Mouse (Mus musculus): ENCODE results near the gene Atf1.

The Atf1 gene

GRCm38 (mm10) chr15:100227663-100228534, at the start of gene Atf1:
Atf1 (plus strand) TSS chr15:100227819.
- peak; percentile 91 for DNase-seq (ENCODE audit: low read depth, low spot score)

GRCm38 (mm10) chr15:100178487-100178886, 49.1 kb upstream of the Atf1 start:
- no peak for DNase-seq (ENCODE audit: low read depth, low spot score)

DNA sequence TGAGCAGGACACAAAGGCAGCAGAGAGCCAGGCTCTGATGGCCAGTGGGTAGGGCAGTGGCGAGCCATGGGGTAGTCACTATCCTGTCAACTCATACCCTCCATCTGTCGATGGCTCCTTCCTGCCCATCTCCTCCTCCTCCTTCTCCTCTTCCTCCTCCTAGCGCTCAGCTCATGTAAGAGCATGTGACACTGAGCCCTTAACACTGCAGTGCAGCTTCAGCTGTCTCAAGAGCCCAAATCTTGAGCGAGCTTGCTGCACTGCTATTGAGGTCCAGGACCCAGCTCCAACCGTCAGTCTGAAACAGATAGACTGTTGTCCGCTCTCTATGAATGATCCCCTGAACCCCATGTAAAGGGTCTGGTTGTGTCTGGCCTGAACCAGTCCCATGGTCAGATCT, 47.9 kb upstream of the Atf1 start:
- no peak for DNase-seq (ENCODE audit: low read depth, low spot score)

GRCm38 (mm10) chr15:100180221-100180620, 47.4 kb upstream of the Atf1 start:
- no peak for DNase-seq (ENCODE audit: low read depth, low spot score)

GRCm38 (mm10) chr15:100181841-100182240, 45.8 kb upstream of the Atf1 start:
- no peak for DNase-seq (ENCODE audit: low read depth, low spot score)

DNA sequence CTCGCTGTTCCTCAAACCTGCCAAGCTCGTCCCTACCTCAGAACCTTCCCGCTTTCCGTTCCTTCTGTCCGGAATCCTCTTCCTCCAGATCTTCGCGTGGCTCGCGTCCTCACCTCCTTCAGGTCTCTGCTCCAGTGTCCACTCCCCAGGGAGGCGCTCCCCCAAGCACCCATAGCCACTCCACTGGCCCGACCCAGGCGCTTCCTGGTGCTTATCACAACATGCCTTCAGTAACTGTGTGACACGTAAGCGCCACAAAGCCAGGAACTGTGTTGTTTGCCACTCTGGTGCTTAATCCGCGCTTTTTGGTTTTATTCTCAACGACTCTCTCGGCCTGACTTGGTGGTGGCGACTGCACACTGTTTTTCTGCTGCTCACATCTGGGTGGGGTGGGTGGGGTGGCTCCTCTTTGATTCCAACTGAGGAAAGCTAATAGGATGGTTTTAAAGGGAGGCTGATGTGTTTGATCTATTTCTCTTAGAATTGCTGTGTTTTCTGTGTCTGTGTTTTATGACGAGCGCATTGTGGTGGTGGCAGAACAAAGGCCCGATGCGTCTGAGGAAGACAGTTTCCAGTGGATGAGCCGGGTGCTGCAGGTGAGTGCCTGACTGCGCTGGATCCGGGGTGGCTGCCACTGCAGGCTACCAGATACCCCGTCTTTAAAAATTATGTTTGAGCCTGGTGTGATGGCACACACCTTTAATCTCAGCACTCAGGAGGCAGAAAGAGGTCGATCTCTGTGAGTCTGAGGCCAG, 44.9 kb upstream of the Atf1 start:
- no peak for DNase-seq (ENCODE audit: low read depth, low spot score)

GRCm38 (mm10) chr15:100183510-100183909, 44.1 kb upstream of the Atf1 start:
- no peak for DNase-seq (ENCODE audit: low read depth, low spot score)

GRCm38 (mm10) chr15:100184821-100185496, 42.7 kb upstream of the Atf1 start:
- DNase-seq (ENCODE audit: low read depth, low spot score), result no peak

DNA sequence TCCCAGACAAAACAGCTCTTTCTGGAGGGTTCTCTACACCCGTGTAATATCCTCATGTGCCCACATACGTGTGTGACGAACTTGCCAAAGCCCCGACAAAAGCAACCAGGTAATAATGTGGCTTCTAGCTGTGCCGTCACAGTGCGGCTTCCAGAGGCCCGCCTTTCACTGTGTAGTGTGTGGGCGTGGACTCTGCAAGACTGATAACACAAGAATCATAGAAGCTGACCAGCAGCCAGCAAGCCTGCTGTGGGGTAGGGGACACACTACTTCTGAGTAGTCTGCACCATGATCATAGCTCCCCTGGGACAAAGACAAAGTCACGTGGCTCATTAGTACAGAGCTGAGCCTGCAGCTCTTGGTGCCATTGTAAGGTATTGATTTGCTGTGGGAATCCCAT, 41.4 kb upstream of the Atf1 start:
- DNase-seq (ENCODE audit: low read depth, low spot score), result no peak

DNA sequence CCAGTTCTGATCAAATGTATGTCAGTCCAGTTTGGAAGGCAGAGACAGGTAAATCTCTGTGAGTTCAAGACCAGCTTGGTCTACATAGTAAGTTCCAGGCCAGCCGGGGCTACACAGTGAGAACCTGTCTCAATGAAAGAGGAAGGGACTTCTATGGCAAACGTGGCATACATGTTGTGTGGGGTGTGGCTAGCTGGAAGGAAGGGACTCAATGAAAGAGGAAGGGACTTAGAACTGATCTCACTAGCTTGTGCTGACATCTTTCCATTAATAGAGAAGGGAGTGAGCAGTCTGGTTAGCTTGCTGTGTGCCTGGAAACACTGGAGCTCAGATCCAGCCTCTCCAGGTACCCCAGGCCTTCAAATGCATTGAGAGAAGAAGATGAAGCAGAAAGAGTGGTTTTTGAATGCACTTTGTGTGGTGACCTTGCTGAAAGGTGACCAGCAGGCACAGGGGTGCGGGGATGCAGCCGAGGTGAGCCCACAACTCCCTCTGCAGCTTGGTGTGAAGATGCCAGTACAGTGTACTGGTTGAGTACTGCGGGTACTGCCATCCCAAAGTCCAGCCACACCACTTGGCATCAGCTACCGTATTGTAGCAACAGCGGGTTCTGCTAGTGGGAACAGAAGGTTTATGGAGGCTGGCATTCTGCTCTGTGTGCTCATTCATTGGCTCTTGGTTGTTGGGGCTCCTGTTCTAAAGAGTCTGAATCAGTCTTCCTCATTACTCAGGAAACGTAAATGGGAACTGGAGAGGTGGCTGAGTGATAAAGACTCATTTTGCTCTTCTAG, 40.5 kb upstream of the Atf1 start:
- no peak for DNase-seq (ENCODE audit: low read depth, low spot score)

GRCm38 (mm10) chr15:100188542-100188941, 39.1 kb upstream of the Atf1 start:
- no peak for DNase-seq (ENCODE audit: low read depth, low spot score)

DNA sequence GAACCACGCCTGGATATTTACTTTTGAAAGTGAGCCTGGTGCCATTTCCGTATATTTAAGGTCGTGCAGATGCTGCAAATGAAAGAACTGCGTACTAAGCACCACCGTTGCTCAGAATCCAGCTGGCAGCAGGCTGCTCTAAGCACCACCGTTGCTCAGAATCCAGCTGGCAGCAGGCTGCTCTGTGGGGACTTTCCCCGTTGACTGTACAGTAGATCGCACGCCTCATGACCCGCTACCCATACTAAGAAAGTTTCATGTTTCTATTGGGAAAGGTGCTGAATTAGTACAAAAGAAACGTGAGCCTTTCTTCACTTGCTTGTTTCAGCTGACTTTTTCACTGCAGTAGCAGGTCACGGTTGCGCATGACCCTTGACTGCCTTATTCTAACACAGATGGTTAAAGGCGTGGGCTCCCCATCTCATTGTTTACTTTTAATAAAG, 38.6 kb upstream of the Atf1 start:
- no peak for DNase-seq (ENCODE audit: low read depth, low spot score)

DNA sequence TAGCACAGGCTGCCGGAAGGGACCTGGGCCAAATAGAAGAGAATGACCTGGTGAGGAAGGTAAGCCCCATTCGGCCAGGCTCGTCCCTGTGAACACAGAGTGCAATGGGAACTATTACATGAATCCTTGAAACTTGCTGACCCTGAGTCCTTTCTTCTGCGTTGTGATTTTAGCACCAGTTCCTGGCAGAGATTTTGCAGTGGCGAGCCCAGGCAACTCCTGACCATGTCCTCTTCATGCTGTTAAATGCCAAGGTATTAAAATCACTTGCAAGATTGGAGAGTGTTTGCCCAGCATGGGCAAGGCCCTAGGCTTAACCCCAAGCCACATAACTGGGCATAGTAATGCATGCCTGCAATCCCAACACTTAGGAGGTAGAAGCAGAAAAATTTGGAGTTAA, 37.5 kb upstream of the Atf1 start:
- DNase-seq (ENCODE audit: low read depth, low spot score), result peak; percentile 71

DNA sequence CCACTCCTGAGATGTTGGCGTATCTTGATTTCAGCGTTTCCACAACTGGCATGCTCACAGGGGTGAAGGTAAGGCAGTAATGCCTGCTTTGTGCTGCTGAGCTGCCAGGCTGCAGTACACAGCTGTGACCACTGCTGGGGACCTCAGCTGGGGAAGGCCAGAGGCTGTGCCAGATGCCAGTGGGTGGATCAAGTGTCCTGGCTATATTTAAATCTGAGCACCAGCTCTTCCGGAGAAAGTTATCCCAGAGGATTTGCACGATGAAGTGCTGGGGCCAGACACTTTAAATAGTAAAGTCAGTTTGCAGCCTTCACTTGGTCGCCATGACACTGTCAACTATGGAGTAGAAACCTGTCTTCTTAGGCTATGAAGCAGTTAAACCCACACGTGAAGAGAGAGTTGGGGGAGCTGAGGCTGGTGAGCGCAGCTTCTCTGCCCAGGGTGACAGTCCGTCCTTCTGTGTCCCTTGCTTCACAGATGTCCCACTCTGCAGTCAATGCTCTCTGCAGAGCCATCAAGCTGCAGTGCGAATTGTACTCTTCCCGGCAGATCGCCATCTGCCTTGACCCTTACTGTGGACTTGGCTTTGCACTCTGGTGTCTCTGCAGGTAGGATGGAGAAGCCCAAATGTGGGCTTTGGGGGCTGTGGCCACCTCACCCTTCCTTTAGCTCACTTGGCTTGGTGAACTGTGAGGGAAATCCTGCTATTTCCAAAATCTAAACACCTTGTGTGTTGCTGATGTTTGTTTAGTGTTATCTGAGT, 28.5 kb upstream of the Atf1 start:
- peak; percentile 82 for DNase-seq (ENCODE audit: low read depth, low spot score)

GRCm38 (mm10) chr15:100199790-100200189, 27.8 kb upstream of the Atf1 start:
- peak; percentile 66 for DNase-seq (ENCODE audit: low read depth, low spot score)

DNA sequence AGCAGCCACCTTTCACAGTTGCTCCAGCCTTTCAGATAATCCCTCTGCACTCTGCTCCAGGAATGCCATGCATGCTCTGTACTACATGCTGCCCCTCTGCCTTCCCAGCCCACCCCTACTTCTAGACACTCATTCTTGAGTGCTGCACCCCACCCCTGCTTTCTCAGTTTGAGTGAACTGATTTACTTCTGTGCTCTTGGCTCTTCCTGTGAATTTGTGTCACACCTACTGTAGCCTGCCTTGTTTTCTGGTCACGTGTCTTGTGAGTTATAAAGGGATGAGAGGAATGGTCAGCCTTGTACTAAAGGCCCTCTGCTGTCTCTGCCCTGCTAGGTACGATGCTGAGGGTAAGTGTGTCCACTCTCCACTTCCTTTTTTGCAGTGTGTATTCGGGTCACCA, 25.8 kb upstream of the Atf1 start:
- DNase-seq (ENCODE audit: low read depth, low spot score), result no peak

DNA sequence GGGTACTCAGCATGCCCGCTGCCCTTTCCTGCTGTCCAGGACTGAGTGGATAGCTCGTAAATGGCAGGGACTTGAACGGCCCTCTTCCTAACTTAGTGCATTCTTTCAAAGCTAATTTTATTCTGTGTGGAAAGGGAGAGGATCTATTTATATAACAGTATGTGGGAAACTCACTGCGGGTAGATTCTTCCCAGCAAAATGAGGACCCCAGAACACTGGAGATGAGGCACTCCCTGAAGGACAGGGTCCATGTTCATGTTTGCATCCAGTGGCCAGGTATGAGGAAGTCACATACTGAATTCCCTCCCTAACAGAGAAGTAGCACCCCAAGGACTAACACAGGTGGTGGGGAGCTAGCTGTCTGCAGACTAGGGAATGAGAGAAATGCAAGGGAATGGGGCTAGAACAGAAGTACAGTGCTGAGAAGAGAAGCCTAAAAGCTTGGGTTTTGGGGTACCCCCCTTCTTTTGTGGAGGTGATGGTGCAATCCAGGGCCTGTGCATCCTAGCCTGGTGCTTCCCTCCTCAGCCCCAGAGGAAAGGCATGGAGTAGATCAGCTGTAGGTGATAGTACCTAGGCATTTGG, 25.1 kb upstream of the Atf1 start:
- no peak for DNase-seq (ENCODE audit: low read depth, low spot score)

DNA sequence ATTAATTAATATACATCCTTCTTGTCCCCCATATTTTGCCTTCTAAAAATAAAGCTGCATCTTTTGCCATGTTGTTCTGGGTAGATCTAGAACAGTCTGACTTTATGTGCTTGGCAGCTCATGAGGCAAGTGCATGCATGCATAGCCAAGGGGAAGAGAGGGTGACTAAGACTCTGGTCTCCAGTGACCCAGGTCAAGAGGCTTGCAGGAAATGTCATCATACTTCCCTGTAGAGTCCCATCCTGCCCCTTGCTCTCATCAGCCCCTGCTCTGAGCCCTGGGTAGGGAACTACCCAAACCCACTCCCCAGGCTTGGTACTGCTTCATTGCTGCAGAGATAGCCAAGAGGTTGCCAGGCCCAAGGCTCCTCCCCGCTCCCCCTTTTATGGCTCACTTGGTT, 23.0 kb upstream of the Atf1 start:
- DNase-seq (ENCODE audit: low read depth, low spot score), result no peak

DNA sequence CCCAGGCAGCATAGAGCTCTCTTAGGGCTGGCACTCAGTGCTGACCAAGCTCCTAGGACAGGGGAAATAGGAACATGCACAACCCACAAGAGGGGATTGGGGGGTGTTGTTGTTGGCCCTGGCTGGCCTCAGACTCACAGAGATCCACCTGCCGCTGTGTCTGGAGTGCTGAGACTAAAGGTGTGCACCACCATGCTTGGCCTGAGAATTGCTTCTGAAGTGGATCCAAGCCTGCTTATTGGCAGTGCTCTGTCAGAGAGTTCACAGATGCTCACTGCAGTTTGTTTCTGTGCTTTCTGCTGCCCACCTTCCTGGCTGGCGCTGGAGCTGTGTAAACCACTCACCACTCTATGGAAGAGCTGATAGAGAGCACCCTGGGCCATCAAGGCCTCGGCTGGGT, 17.6 kb upstream of the Atf1 start:
- DNase-seq (ENCODE audit: low read depth, low spot score), result no peak

DNA sequence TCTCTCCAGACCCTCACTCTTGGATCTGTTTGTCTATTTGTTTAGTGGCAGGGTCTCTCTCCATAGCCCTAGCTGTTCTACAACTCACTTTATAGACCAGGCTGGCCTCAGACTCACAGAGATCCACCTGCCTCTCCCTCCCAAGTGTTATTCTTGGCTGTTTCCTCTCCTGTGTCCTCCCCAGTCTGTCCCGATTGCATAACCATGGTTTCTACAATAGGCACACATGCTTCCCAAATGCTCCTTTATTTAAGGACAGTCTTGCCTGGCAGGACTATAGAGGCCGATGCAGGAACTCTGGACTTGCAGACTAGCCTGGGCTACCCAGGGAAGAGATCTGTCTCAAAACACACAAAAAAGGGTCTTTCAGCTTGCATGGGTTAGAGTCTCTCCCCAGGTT, 14.3 kb upstream of the Atf1 start:
- DNase-seq (ENCODE audit: low read depth, low spot score), result no peak
